ENCODE assay signal across 31 mouse cellular contexts in the genomic region with DNA sequence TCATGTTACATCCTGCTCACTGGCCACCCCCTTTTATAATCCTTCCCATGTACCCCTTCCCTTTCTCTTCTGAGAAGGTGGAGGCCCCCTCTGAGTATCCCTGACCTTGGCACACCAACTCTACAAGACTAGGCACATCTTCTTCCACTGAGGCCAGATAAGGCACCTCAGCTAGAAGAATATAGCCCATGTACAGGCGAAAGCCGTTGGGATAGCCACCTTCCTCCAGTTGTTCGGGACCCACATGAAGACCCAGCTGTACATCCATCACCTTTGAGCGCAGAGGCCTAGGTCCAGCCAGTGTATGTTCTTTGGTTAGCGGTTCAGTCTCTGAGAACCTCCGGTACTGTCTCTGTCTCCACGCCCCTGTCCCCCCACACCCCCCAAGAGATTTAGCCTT.
"Had no signal": no experiment of that assay in that cellular context is flagged by ENCODE, and none has a peak within 500 bp of the region (broad histone marks: within the 10 kb centered on the region; RNA-seq: fewer than 3 reads in every experiment).

No protein-coding gene starts in this region.

- H3K4me1 ChIP-seq: limb, embryonic 10.5 days; limb, embryonic 12.5 days; limb, embryonic 13.5 days; limb, embryonic 15.5 days; liver, embryonic 12.5 days; liver, embryonic 13.5 days; liver, embryonic 15.5 days; lung, embryonic 15.5 days; midbrain, embryonic 10.5 days; midbrain, embryonic 12.5 days; midbrain, embryonic 13.5 days; neural tube, embryonic 12.5 days had no signal

- H3K4me3 ChIP-seq: left cerebral cortex, adult 2 months; limb, embryonic 10.5 days; limb, embryonic 12.5 days; limb, embryonic 13.5 days; limb, embryonic 15.5 days; liver, embryonic 12.5 days; liver, embryonic 13.5 days; liver, embryonic 15.5 days; lung, embryonic 15.5 days; megakaryocyte, embryonic 14.5 days; midbrain, embryonic 10.5 days; midbrain, embryonic 12.5 days; midbrain, embryonic 13.5 days; myocyte; neural tube, embryonic 12.5 days had no signal

- H3K4me2 ChIP-seq: limb, embryonic 12.5 days; limb, embryonic 13.5 days; limb, embryonic 15.5 days; liver, embryonic 11.5 days; liver, embryonic 12.5 days; liver, embryonic 13.5 days; liver, embryonic 15.5 days; lung, embryonic 14.5 days; lung, embryonic 15.5 days; midbrain, embryonic 12.5 days; midbrain, embryonic 13.5 days; neural tube, embryonic 12.5 days had no signal

- H3K9ac ChIP-seq: limb, embryonic 12.5 days; limb, embryonic 13.5 days; limb, embryonic 15.5 days; liver, embryonic 12.5 days; liver, embryonic 13.5 days; liver, embryonic 14.5 days; liver, embryonic 15.5 days; liver, postnatal 0 days; lung, embryonic 14.5 days; lung, embryonic 15.5 days; midbrain, embryonic 12.5 days; midbrain, embryonic 13.5 days; neural tube, embryonic 12.5 days had no signal

- H3K9me3 ChIP-seq: limb, embryonic 10.5 days; limb, embryonic 12.5 days; limb, embryonic 13.5 days; limb, embryonic 15.5 days; liver, embryonic 12.5 days; liver, embryonic 13.5 days; liver, embryonic 15.5 days; lung, embryonic 15.5 days; megakaryocyte, embryonic 14.5 days; midbrain, embryonic 10.5 days; midbrain, embryonic 12.5 days; midbrain, embryonic 13.5 days; neural tube, embryonic 12.5 days had no signal

- H3K27ac ChIP-seq: left cerebral cortex, adult 2 months; limb, embryonic 10.5 days; limb, embryonic 12.5 days; limb, embryonic 13.5 days; limb, embryonic 15.5 days; liver, embryonic 12.5 days; liver, embryonic 13.5 days; liver, embryonic 14.5 days; liver, embryonic 15.5 days; lung, embryonic 15.5 days; macrophage; midbrain, embryonic 10.5 days; midbrain, embryonic 12.5 days; midbrain, embryonic 13.5 days; neural tube, embryonic 12.5 days had no signal

- ATAC-seq: liver, embryonic 12.5 days; liver, postnatal 0 days; lung, postnatal 0 days; midbrain, embryonic 13.5 days; midbrain, embryonic 16.5 days had no signal

- H3K27me3 ChIP-seq: limb, embryonic 12.5 days; limb, embryonic 13.5 days; limb, embryonic 15.5 days; liver, embryonic 12.5 days; liver, embryonic 13.5 days; liver, embryonic 15.5 days; lung, embryonic 15.5 days; megakaryocyte, embryonic 14.5 days; midbrain, embryonic 12.5 days; midbrain, embryonic 13.5 days; neural tube, embryonic 12.5 days had no signal

- DNase-seq: left cerebral cortex, postnatal 4 days; liver; liver, embryonic 13.5 days; liver, postnatal 0 days; lung, adult 18-20 months; lung, adult 2 months; lung, embryonic 14.5 days; lung, postnatal 10 days; lung, postnatal 14 days; lung, postnatal 36 days; lung, postnatal 4 days; midbrain, embryonic 14.5 days had no signal

- H3K36me3 ChIP-seq: limb, embryonic 10.5 days; limb, embryonic 12.5 days; limb, embryonic 13.5 days; limb, embryonic 15.5 days; liver, embryonic 12.5 days; liver, embryonic 13.5 days; liver, embryonic 15.5 days; lung, embryonic 15.5 days; midbrain, embryonic 10.5 days; midbrain, embryonic 12.5 days; midbrain, embryonic 13.5 days; neural tube, embryonic 12.5 days had no signal
